Mouse (Mus musculus) cerebellum, postnatal 10 days (tissue): ENCODE results near the gene Ppig.
"Not testable (repeated sequence)": the region's sequence is repeated elsewhere in the genome, so short reads cannot be mapped to it uniquely, and the experiment has no call there.

Experiments used
- DNase-seq, 2 experiments: peaks; one replicate each; pipeline ENCODE4 v3.0.0; 2021; ENCODE audit warnings: mixed read lengths in 2 of 2

Gene Ppig

DNA sequence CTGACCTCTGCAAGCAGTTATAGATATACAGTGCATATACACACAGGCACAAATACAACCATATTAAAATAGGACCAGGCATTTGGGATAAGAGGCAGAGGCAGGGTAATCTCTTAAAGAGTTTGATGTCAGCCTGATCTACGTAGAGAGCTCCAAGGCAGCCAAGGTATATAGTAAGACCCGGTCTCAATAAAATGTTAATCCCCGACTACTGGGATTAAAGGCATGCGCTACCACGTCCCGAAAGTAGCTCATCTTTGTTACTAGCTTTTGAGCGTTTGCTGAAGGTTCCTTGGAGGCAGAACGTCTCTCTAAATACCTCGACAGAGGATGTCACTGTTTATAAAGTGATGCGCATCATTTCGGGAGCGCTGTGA, at the start of gene Ppig:
TSS of gene Ppig (plus strand) at position 273 of the 377 bp plus-strand sequence.
- no peak for DNase-seq

DNA sequence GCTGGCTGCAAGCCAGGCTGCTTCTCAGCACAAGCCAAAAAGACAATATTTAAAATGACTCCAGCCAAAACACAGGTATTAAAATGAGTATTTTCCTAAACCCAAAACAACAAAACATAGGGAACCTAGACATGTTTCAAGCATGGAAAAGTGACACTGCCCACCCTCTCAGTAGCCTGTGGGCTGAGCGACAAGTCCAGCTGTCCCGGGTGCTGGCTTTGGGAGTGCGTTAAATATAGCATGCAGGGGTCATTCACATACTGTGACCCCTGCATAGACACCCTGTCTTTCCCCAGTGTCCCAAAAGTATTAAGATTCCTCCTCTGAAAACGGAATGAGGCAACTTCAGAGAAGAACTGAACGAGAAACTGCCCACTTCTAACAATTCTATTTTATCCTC, 48.6 kb upstream of the Ppig start:
- peak; percentile 12 to 17 for DNase-seq

GRCm38 (mm10) chr2:69675266-69675665, 47.1 kb upstream of the Ppig start:
- DNase-seq = no peak

DNA sequence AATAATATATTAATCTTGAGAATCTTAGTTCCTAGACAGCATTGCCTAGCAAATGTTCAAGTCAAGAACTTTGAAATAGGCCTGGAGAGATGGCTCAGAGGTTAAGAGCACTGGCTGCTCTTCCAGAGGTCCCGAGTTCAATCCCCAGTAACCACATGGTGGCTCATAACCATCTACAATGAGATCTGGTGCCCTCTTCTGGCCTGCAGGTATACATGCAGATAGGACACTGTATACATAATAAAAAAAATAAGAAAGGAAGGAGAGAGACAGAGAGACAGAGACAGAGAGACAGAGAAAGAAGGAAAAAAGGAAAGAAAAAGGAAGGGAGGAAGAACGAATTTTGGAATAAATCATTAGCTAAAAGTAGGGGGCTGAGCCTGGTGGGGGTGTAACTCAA, 45.6 kb upstream of the Ppig start:
- DNase-seq = peak; percentile 4 to 9

DNA sequence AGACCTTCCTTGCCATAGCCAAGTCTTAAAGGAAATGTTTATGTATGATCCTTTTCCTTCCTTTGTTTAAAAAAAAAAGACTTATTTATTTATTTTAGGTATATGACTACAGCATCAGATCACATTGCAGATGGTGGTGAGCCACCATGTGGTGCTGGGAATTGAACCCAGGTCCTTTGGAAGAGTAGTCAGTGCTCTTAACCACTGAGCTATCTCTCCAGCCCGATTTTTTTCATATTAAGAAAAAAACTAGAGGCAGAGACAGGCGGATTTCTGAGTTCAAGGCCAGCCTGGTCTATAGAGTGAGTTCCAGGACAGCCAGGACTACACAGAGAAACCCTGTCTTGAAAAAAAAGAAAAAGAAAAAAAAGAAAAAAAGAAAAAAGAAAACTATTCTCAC, 45.1 kb upstream of the Ppig start:
- not testable (repeated sequence) for DNase-seq

- peak in 1 of 2 experiments; percentile 9 for DNase-seq
Measured at GRCm38 (mm10) chr2:69679990-69680389, 42.4 kb upstream of the Ppig start.

DNA sequence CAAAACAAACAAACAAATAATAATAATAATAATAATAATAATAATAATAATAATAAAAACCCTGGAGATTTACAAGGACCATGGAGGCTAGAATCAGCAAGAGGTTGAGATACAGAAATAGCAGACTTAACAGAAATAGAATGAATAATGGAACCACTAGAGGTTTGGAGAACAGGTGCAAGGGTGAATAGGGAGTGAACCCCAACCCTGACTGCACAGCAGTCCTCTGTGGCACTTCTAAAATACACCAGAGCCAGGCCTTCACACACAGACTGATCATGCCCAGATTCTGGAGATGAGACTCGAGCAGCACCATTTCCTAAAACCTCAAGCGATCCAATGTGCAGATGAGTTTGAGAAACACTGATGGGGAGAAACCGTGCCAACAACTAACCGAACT, 40.4 kb upstream of the Ppig start:
- DNase-seq = no peak

GRCm38 (mm10) chr2:69683036-69683805, 39.1 kb upstream of the Ppig start:
- no peak for DNase-seq

DNA sequence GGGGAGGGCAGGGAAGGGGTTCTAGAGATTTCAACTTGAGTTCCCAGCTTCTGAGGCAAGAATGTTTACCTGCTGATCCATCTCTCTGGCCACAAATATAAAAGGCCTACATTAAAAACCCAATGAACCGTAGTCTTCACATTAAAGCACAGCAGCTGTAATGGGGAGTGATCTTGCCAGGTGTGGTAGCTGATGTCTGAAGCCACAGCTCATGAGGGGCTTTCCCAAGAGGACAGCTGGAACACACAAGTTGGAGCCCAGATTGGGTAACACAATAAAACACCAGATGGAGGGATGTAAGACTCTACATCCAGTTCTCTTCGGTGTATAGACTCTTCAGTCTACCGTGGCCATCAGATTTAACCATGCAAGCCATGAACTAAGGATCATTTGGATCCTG, 37.9 kb upstream of the Ppig start:
- no peak for DNase-seq

DNA sequence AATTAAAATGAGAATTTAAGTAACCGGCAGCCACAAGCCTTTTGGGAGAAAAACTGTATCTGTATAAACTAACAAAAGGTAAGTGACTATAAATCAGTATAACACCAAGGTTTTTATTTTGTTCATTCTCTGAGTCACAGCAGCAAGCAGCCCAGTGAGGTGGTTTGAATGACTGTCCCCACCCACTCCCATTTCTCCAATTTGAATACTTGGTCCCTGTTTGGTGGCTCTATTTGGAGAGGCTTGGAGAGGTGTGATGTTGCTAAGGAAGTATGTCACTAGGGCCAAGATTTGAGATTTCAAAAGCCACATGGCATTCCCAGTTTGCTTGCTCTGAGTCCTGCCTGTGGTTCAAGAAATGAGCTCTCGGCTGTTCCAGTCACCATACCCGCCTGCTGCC, 32.1 kb upstream of the Ppig start:
- no peak for DNase-seq

- no peak for DNase-seq
Measured at GRCm38 (mm10) chr2:69690843-69691242, 31.5 kb upstream of the Ppig start.

GRCm38 (mm10) chr2:69693501-69693900, 28.8 kb upstream of the Ppig start:
- no peak for DNase-seq

GRCm38 (mm10) chr2:69700446-69700845, 21.9 kb upstream of the Ppig start:
- DNase-seq = no peak

DNA sequence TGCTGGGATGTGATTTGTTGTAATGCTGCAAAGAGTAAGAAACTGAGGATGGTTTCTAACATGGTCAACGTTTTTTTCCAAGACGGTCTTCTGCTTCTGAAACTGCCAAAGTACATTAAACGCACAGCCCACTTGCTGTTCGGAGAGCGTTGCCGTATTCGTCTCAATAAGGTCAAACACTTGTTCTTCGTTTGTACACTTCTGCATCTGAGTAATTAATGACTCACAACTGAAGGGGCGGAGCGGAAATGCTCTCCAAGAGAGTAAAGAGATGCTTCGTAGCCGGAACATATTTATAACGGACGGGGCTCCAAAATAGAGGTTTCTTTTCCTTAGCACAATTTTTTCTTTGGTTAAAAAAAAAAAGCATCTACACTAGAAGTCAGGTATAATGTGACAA, 10.2 kb upstream of the Ppig start:
- peak in 1 of 2 experiments; percentile 10 for DNase-seq

DNA sequence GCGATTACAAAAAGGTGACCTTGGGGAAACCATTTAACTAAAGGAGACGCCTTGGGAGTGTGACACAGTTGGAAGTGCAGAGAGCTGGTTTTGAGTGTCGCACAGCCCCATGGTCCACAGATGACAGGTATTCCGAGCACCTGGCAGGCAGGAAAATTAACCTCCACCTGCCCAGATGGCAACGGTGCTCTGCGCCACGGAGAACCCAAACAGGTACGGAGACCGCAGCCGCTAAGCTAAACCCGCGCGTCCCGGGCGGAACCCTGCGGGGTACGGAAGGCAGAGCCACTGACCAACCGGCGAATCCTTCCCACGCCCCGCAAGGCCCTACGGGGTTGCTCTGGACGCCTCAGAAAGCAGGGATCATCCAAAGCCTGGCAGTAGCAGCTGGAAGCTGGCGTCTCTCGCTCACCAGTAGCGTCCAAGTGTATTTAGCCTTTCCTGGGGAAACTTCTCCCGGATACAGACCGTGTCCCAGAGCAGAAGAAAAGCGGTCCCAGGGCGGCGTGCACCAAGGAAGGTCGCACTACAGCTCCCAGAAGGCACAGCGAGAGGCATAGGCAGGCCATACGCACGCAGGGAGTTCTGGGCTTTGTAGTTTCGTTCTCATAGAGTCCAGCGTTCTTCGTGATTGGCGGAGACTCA, 9.2 kb upstream of the Ppig start, which contains the start of gene Fastkd1:
TSS of gene Fastkd1 (minus strand) at position 536 of the 645 bp plus-strand sequence.
- DNase-seq = peak; percentile 89 to 92

DNA sequence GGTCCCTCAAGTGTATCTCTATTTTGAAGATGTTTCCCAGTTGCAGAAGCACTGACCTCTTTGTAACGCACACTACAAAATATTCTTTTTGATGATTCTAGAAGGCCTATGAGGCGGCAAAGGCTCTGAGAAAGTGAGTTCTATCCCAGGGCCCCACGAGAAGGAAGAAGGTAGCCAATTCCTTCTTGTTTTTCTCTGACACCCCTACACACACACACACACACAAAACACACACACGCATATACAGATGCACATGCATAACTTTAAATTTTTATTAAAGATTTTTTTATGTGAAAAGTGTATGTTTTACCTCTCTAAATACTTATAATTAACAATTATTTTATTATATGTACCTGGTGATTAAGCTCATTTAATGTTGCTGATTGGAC, 8.7 kb upstream of the Ppig start:
- DNase-seq = no peak

- peak in 1 of 2 experiments; percentile 10 for DNase-seq
Measured at GRCm38 (mm10) chr2:69714126-69714525, 8.2 kb upstream of the Ppig start.

DNA sequence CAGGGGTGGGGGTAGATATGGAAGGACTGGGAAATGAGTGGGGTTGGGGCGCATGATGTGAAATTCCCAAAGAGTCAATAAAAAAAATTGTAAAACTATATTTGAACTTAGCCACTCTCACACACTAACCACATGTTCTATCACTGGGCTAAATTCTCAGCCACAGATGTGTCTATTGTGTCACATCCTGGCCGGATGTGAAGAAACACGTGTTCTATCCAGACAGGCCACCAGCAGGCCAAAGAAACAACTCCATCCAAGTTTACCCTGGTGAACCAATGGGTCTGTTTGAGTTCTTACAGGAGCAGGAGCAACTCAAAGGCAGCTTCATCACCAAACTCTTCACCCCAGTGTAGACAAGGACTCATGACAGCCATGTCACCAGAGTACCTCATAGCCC, 5.9 kb upstream of the Ppig start:
- DNase-seq = no peak

GRCm38 (mm10) chr2:69719121-69719520, 3.2 kb upstream of the Ppig start:
- DNase-seq = no peak

GRCm38 (mm10) chr2:69722650-69723518, 539 bp downstream of the Ppig start:
- peak; percentile 98 for DNase-seq

GRCm38 (mm10) chr2:69723519-69723825, 1.1 kb downstream of the Ppig start:
- DNase-seq = no peak

DNA sequence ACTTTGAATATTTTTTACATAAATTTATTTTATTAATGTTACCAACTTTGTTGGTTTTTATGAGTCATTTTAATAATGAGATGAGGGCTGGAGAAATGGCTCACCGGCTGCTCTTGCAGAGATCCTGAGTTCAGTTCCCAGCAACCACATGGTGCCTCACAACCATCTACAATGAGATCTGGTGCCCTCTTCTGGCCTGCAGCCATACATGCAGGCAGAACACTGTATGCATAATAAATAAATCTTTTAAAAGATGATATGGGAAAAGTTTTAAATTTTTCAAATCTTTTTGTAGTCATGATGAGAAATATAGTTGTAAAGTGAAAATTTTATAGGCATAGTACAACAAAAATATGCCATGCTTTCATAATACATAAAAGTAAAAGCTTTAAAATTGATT, 22.7 kb downstream of the Ppig start:
- DNase-seq = peak; percentile 13 to 20

GRCm38 (mm10) chr2:69760980-69761379, 38.6 kb downstream of the Ppig start:
- no peak for DNase-seq

DNA sequence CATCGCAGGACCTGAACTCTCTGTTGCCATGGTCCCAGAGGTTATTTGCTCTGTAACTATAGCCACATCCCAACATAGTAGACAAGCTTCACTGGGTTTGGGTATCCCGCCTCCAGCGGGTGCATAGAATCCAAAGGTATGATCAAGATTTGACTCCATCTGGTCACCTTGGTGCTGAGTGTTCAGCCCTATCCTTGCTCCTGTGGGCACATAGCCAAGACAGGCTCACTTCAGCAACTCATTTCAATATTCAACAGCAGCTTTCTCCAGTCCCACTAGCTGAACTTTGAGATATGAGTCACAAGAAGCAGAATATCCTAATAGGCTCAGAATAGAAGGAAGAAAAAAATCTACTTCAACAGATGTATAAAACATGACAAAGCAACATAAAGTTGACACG, 41.0 kb downstream of the Ppig start:
- DNase-seq = no peak
